Mouse (Mus musculus) spleen, adult 2 months (tissue): ENCODE results near the gene Tns1.

Source experiments
- CTCF ChIP-seq: fragments of 200-500 bp; IDR thresholded peaks from 2 replicates; pipeline ENCODE4 v1.5.1; 2011; ENCODE audit warnings: mild to moderate bottlenecking, inconsistent platforms; ENCODE audit not compliant: insufficient read depth, insufficient read length, insufficient replicate concordance; ENCODE audit errors: extremely low read depth
- POLR2A ChIP-seq: fragments of 200-500 bp; IDR thresholded peaks from 2 replicates; pipeline ENCODE4 v1.6.1; 2011; ENCODE audit warnings: low read depth, low read length, inconsistent platforms

- TF ChIP-seq CTCF (no peak), POLR2A (no peak)
Measured at GRCm38 (mm10) chr1:73915218-73916070, 208.8 kb downstream of the Tns1 start.
